Mouse (Mus musculus) embryo, embryonic 11 days (tissue): ENCODE measurements around the gene Fut8.
A peak's percentile ranks its signal among the peaks of the same experiment; 100 is the strongest.
"Not testable (repeated sequence)": the region's sequence is repeated elsewhere in the genome, so short reads cannot be mapped to it uniquely, and the experiment has no call there.

Experiments used
- DNase-seq: peaks from one replicate; pipeline ENCODE4 v3.0.0-alpha.2; 2015

Fut8 gene

GRCm38 (mm10) chr12:77223595-77223994 lies 14.3 kb upstream of the Fut8 start:
- DNase-seq: no peak

- no peak for DNase-seq
Measured at GRCm38 (mm10) chr12:77224121-77224520, 13.8 kb upstream of the Fut8 start.

GRCm38 (mm10) chr12:77224891-77225290 lies 13.0 kb upstream of the Fut8 start:
- no peak for DNase-seq

GRCm38 (mm10) chr12:77225727-77226126 lies 12.2 kb upstream of the Fut8 start:
- no peak for DNase-seq

- DNase-seq: no peak
Measured at GRCm38 (mm10) chr12:77235958-77236357, 2.0 kb upstream of the Fut8 start.

- DNase-seq: peak; percentile 96
Measured at GRCm38 (mm10) chr12:77238531-77239389, 835 bp downstream of the Fut8 start.

- no peak for DNase-seq
Measured at GRCm38 (mm10) chr12:77239390-77240061, 1.6 kb downstream of the Fut8 start.

GRCm38 (mm10) chr12:77240372-77240771 lies 2.4 kb downstream of the Fut8 start:
- no peak for DNase-seq

- peak; percentile 61 for DNase-seq
Measured at GRCm38 (mm10) chr12:77240839-77241238, 2.9 kb downstream of the Fut8 start.

- DNase-seq: no peak
Measured at GRCm38 (mm10) chr12:77262650-77263049, 24.7 kb downstream of the Fut8 start.

GRCm38 (mm10) chr12:77263816-77264215 lies 25.9 kb downstream of the Fut8 start:
- DNase-seq: no peak

- no peak for DNase-seq
Measured at GRCm38 (mm10) chr12:77270694-77271093, 32.8 kb downstream of the Fut8 start.

- DNase-seq: no peak
Measured at GRCm38 (mm10) chr12:77288507-77288906, 50.6 kb downstream of the Fut8 start.

- peak; percentile 11 for DNase-seq
Measured at GRCm38 (mm10) chr12:77291017-77291416, 53.1 kb downstream of the Fut8 start.

GRCm38 (mm10) chr12:77291864-77292263 lies 53.9 kb downstream of the Fut8 start:
- not testable (repeated sequence) for DNase-seq

- DNase-seq: no peak
Measured at GRCm38 (mm10) chr12:77292375-77293258, 54.7 kb downstream of the Fut8 start.

GRCm38 (mm10) chr12:77296119-77296518 lies 58.2 kb downstream of the Fut8 start:
- DNase-seq: no peak

GRCm38 (mm10) chr12:77297114-77297513 lies 59.2 kb downstream of the Fut8 start:
- no peak for DNase-seq

GRCm38 (mm10) chr12:77297858-77298257 lies 59.9 kb downstream of the Fut8 start:
- DNase-seq: no peak

GRCm38 (mm10) chr12:77302011-77302410 lies 64.1 kb downstream of the Fut8 start:
- DNase-seq: no peak

GRCm38 (mm10) chr12:77303367-77303766 lies 65.4 kb downstream of the Fut8 start:
- no peak for DNase-seq

GRCm38 (mm10) chr12:77305502-77305901 lies 67.6 kb downstream of the Fut8 start:
- DNase-seq: no peak

- no peak for DNase-seq
Measured at GRCm38 (mm10) chr12:77306759-77307314, 68.9 kb downstream of the Fut8 start.
